Mouse (Mus musculus) thymus, adult 18-20 months (tissue): Measurements from ENCODE around the gene Smap2.
"Not testable (repeated sequence)": the region's sequence is repeated elsewhere in the genome, so short reads cannot be mapped to it uniquely, and the experiment has no call there.

ENCODE experiments used
- DNase-seq, 2 experiments: peaks; one replicate each; pipeline ENCODE4 v3.0.0; 2022; ENCODE audit warnings: mixed read lengths in 2 of 2

Gene Smap2

DNA sequence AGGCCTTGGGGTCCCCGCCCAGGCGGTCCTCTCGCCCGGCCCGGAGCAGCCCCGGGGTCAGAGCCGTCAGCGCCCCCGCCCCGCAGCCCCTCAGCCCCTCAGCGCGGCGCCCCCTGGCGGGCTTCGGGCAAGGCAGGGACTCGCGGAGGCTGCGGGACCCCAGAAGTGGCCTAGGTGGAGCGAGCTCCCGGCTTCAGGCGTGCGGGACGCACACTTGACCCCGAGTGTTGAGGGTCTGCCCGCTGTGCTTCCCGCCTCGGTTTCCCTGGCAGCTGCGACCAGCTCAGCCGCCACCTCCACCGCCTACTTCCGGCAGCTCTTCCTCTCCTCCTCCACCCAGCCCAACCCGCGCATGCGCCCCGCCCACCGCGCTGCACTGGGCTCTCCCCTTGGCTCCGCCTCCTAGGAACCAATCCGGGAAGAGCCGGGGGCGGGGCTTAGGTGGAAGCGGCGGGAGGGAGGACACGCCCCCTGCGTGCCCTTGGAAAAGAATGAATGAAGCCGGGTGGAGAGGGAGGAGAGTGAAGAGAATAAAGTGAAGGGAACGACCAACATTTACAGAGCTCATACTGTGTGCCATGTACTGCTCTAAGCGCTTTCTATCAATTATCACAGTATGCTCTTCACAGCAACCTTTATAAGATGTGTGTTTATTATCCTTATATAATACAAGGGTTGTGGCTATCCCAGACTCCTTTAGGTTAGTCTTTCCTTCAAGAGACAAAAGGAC, at the start of gene Smap2:
Gene Smap2 (minus strand): TSS at position 320 of the 730 bp plus-strand sequence.
- peak; percentile 97 to 98 for DNase-seq

GRCm38 (mm10) chr4:121065336-121065735, 48.3 kb upstream of the Smap2 start:
- DNase-seq, result no peak

DNA sequence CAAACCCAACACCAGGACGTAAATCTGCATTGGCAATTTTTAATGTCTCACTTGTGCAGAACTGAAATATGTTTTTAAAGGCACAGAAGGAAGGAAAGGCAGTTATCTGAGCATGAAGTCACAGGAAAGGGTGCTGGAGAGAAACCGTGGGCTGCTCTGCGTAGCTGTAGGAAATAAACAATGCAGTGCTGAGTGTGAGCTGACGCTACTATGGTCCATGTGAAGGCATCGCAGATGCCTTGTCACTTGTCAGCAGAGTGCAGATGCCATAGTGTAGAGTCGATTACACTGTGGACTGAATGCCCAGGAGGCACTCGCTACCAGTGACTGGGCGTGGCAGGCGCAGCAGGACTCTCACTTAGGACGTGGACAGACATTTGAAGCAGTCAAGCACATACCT, 42.2 kb upstream of the Smap2 start:
- DNase-seq, result not testable (repeated sequence)

GRCm38 (mm10) chr4:121057032-121057431, 40.0 kb upstream of the Smap2 start:
- no peak for DNase-seq

DNA sequence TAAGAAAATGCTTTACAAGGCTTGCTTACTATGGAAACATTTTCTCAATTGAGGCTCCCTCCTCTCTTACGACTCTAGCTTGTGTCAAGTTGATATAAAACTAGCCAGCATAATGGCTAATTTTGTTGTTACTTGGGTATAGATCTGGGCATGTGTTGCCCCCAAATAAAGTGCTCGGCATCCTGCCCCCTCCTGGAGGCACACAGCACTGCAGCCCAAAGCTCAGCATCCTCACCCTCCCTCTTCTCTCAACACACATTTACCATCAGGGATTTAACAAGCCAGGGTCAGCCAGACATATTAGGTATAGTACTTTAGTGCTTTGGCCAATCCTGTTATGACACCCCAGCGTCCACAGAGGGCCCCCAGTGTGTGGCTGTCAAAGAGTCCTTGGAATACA, 39.3 kb upstream of the Smap2 start:
- no peak for DNase-seq

DNA sequence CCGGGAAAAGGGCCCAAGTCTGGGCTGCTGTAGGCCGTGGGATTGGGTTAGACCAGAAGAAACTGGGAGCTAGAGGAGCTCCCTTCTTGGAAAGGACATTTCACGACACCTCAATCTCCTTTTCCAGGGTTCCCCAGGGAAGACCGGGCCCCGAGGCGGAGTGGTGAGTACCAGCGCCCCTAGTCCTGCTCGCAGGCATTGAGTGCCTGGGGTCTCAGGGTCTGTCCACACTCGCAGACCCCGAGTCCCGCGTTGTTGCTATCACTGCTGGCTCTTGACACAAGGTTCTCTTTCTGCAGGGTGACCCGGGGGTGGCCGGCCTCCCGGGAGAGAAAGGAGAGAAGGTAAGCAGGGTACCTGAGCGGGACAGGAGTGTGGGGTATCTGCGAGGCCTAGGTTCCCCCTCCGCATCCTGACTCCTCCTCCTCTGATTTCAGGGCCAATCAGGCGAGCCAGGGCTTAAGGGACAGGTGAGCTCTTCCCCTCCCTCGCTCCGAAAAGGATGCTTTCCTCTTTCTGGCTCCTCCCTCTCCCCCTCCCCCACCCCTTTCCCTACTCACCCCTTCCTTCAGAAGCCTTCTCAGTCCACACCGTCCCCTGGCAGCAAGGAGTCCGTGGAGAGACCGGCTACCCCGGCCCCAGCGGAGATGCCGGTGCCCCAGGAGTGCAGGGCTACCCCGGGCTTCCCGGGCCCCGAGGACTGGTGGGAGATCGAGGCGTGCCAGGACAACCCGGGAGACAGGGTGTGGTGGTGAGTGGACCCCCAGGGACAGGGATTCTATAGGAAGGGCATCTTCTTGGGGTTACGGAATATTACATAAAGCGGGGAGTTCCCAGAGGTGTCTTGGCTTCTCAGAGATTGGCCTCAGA, 35.6 kb upstream of the Smap2 start:
- DNase-seq, result no peak

GRCm38 (mm10) chr4:121051863-121052262, 34.8 kb upstream of the Smap2 start:
- no peak for DNase-seq

DNA sequence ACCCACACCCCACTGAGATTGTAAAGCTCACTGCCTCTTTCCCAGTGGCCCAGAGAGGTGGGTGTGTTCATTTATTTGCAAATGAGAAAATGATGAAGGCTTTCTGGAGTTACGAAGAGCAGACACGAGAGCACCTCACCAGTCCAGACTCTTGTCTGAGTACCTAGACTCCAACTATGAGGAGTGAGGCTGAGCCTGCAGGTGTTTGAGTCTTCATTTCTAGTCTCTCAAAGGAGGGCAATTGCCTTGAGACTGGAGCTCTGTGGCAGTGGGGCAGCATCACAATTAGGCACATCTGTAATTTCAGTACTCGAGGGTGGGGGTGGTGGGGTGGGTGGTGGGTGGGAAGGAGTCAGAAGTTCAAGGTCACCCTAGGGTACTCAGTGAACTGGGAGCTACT, 25.9 kb upstream of the Smap2 start:
- DNase-seq, result no peak

GRCm38 (mm10) chr4:121042472-121042871, 25.4 kb upstream of the Smap2 start:
- no peak for DNase-seq

- DNase-seq, result peak in 1 of 2 experiments; percentile 17
Measured at GRCm38 (mm10) chr4:121040897-121041671, 24.0 kb upstream of the Smap2 start.

- no peak for DNase-seq
Measured at GRCm38 (mm10) chr4:121040323-121040722, 23.3 kb upstream of the Smap2 start.

DNA sequence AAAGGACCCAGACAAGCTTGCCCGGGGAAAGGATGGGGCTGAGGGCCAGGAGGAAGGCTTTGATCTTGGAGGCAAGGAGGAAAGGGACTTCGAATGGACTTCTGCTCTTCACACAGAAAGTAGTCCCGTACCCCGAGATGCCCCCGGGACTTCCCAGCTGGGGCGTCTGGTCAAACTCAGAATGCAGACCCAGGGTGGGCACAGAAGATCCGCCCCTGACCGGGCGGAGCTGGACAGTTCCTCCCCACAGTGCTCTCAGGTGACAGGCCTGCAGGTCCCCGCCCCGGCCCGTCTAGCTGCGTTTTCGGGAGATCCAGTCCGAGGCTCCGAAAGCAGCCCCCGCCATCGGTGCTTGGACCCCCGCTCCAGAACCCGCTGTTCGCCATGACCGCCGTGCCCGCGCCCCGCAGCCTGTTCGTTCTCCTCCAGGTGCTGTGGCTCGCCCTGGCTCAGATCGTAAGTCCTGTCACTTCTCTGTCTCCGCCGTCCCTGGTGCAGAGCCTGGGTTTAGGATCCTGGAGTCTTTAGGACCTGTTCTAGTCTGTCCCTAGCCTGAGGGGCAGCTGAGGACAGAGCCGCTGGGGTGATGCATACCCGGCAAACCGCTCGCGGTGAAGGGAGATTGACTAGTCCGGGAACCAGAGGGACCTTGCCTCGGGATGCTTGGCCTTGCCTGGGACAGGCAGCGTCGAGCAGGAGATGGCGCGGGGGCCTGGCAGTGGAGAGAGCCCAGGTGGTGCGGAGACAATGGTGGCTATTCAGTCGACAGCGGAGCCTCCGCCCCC, 22.5 kb upstream of the Smap2 start, which contains the start of gene Col9a2:
Gene Col9a2 (plus strand): TSS at position 55 of the 785 bp plus-strand sequence.
- no peak for DNase-seq

DNA sequence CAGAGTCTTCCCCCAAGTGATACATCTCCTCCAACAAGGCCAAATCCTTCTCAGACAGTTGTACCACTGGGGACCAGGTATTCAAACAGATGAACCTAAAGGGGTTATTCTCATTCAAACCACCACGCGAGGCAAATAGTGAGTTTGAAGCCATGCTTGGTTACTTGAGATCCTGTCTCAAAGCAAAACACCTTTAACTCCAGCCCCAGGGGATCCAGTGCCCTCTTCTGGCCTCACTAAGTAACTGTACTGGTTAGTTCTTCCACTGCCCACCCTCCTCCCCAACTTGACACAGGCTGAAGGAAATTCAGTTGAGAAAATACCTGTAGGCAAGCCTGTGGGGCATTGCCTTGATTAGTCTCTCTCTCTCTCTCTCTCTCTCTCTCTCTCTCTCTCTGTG, 16.0 kb upstream of the Smap2 start:
- DNase-seq, result no peak

DNA sequence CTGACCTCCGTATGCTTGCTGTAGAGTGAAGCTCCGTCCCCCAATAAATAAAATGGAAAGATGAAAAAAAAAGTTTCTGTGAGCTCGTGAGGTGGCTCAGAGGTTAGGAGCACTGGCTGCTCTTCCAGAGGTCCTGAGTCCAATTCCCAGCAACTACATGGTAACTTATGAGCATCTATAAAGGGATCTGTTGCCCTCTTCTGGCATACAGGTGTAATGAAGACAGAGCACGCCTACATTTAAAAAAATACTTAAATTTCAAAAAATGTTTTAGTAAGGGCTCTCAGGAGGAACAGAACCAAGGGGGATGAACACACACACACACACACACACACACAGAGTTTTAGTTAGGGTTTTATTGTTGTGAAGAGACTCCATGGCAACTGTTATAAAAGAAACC, 14.4 kb upstream of the Smap2 start:
- no peak for DNase-seq

- no peak for DNase-seq
Measured at GRCm38 (mm10) chr4:121029632-121030031, 12.6 kb upstream of the Smap2 start.

GRCm38 (mm10) chr4:121028659-121029392, 11.8 kb upstream of the Smap2 start:
- no peak for DNase-seq

- DNase-seq, result no peak
Measured at GRCm38 (mm10) chr4:121028146-121028545, 11.1 kb upstream of the Smap2 start.

GRCm38 (mm10) chr4:121025681-121026080, 8.6 kb upstream of the Smap2 start:
- no peak for DNase-seq

GRCm38 (mm10) chr4:121023941-121024340, 6.9 kb upstream of the Smap2 start:
- DNase-seq, result no peak

DNA sequence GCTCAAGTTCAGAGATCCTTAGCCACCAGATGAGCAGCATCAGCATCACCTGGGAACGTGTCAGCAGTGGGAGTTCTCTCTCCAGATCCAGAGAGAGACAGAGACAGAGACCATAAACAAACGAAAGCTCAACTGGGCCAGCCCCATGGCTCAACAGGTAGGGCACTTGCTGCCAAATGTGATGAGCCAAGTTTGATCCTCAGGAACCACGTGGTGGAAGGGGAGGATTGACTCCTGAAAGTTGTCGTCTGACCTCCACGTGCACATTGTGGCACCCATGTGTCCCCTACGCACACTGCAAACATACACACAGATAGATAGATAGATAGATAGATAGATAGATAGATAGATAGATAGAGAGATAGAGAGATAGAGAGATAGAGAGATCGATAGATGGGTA, 6.4 kb upstream of the Smap2 start:
- DNase-seq, result no peak

- DNase-seq, result no peak
Measured at GRCm38 (mm10) chr4:121021911-121022310, 4.9 kb upstream of the Smap2 start.
